Mouse (Mus musculus) T-cell, adult 66 days (primary cell): ENCODE results near the gene Gpr174. TPM values are rescaled to one million over a fixed set of nuclear protein-coding genes. Genes with fewer than 3 reads are reported as not detected.

ENCODE experiments used
- total RNA-seq, 2 experiments: library from RNA; stranded (reverse); gene quantifications; 3 replicates in 1 of 2; 4 replicates in 1 of 2; pipeline ENCODE4 v1.2.4; 2023

Gpr174 gene
- total RNA-seq, result 10 to 100 TPM; 57.1 to 59.6 TPM

GRCm38 (mm10) chrX:107255486-107256227, at the start of gene Gpr174:
Gene Gpr174, plus strand, starts transcription at chrX:107255878.

Other genes starting within 250 kb of the Gpr174 start
- gene P2ry10, start 167.4 kb upstream of the Gpr174 start, total RNA-seq, result 100 to 1,000 TPM; 116 to 154 TPM
- gene P2ry10b, start 107.0 kb upstream of the Gpr174 start, total RNA-seq, result 10 to 100 TPM; 11.4 to 22.8 TPM
- gene Itm2a, start 147.5 kb downstream of the Gpr174 start, total RNA-seq, result 10 to 100 TPM; 30.2 to 33.3 TPM